Comparison of ENCODE assay signal across 18 mouse cellular contexts in genomic region chr4:131719151-131719550, GRCm38 (mm10).
DNase-seq lines count a peak whose midpoint lies in the region; ATAC-seq and TF ChIP-seq lines count a peak whose summit lies in the region.
"Had no signal": no experiment of that assay in that cellular context is flagged by ENCODE, and none has a peak within 500 bp of the region (broad histone marks: within the 10 kb centered on the region; RNA-seq: fewer than 3 reads in every experiment).

No protein-coding gene starts in this region.

- H3K9me3 ChIP-seq in neural tube, embryonic 15.5 days (replicated peaks) = no peaks in the 10 kb centered on the region
- H3K9me3 ChIP-seq: embryonic facial prominence, embryonic 12.5 days; hindbrain, embryonic 12.5 days; neural tube, embryonic 12.5 days had no signal

- H3K4me2 ChIP-seq in neural tube, embryonic 15.5 days = no peak overlapping the region
- H3K4me2 ChIP-seq: embryonic facial prominence, embryonic 12.5 days; hindbrain, embryonic 12.5 days; liver, embryonic 11.5 days; lung, embryonic 14.5 days; neural tube, embryonic 12.5 days had no signal

- no peaks in the 10 kb centered on the region; the same call in 1 of the 2 replicates for H3K27me3 ChIP-seq in neural tube, embryonic 15.5 days (replicated peaks)
- H3K27me3 ChIP-seq: embryonic facial prominence, embryonic 12.5 days; hindbrain, embryonic 12.5 days; neural tube, embryonic 12.5 days had no signal

- no peaks in the 10 kb centered on the region; the same call in 1 of the 2 replicates for H3K4me1 ChIP-seq in neural tube, embryonic 15.5 days

- H3K9ac ChIP-seq in neural tube, embryonic 15.5 days (replicated peaks) = no peak overlapping the region
- H3K9ac ChIP-seq: embryonic facial prominence, embryonic 12.5 days; hindbrain, embryonic 12.5 days; lung, embryonic 14.5 days; neural tube, embryonic 12.5 days had no signal

- no peak overlapping the region for H3K27ac ChIP-seq in layer of hippocampus, adult 2 months
- H3K27ac ChIP-seq in neural tube, embryonic 15.5 days (replicated peaks) = no peak overlapping the region
- H3K27ac ChIP-seq: embryonic facial prominence, embryonic 12.5 days; heart, adult 2 months; hindbrain, embryonic 12.5 days; kidney, postnatal 0 days; neural tube, embryonic 12.5 days had no signal

- 80% methylated on average over 5 of the region's 5 CpGs for WGBS in neural tube, embryonic 15.5 days

- DNase-seq in layer of hippocampus, adult 2 months (ENCODE audit: low spot score in 2 of 2) = peak; percentile 23 to 34
- DNase-seq in layer of hippocampus, postnatal 10 days (ENCODE audit: low spot score in 2 of 2) = no peak
- DNase-seq in layer of hippocampus, adult 8-10 months (ENCODE audit: low spot score in 2 of 2) = peak; percentile 22 to 44
- DNase-seq in left cerebral cortex, postnatal 36 days (ENCODE audit: low spot score in 2 of 2) = peak; percentile 64 to 80
- no peak for DNase-seq in gastrocnemius, postnatal 25 days
- DNase-seq in spleen, adult 18-20 months = no peak
- DNase-seq: adrenal gland, adult 2 months; heart, adult 2 months; lung, embryonic 14.5 days; thymus, adult 2 months had no signal

- ATAC-seq in neural tube, embryonic 15.5 days (ENCODE audit: low FRiP score) = no peak
- ATAC-seq: CD4-positive, CD25-positive, alpha-beta regulatory T cell, adult 4 months; intestine, embryonic 16.5 days had no signal

- no peak overlapping the region for H3K4me3 ChIP-seq in layer of hippocampus, adult 2 months
- H3K4me3 ChIP-seq in neural tube, embryonic 15.5 days (replicated peaks) = no peak overlapping the region
- H3K4me3 ChIP-seq: embryonic facial prominence, embryonic 12.5 days; heart, adult 2 months; hindbrain, embryonic 12.5 days; neural tube, embryonic 12.5 days had no signal

- intact Hi-C loops in left cerebral cortex, postnatal 36 days (cut with DNase I) = no loop called here

- TF ChIP-seq CTCF in layer of hippocampus, adult 2 months (conservative IDR thresholded peaks at IDR 0.05) = no peak

- H3K36me3 ChIP-seq in neural tube, embryonic 15.5 days = no peaks in the 10 kb centered on the region
- H3K36me3 ChIP-seq: embryonic facial prominence, embryonic 12.5 days; hindbrain, embryonic 12.5 days; neural tube, embryonic 12.5 days had no signal

Comparison
In these comparisons a context has a peak if more than half of its experiments do, and no peak if none do; other contexts are left out.
1. DNase-seq: peak in layer of hippocampus, adult 2 months (2 of 2), layer of hippocampus, adult 8-10 months (2 of 2) and left cerebral cortex, postnatal 36 days (2 of 2); none in layer of hippocampus, postnatal 10 days (0 of 2), gastrocnemius, postnatal 25 days (single experiment) and spleen, adult 18-20 months (0 of 2).